Mouse (Mus musculus): ENCODE measurements around the gene Sfmbt2.

Sfmbt2 gene

DNA sequence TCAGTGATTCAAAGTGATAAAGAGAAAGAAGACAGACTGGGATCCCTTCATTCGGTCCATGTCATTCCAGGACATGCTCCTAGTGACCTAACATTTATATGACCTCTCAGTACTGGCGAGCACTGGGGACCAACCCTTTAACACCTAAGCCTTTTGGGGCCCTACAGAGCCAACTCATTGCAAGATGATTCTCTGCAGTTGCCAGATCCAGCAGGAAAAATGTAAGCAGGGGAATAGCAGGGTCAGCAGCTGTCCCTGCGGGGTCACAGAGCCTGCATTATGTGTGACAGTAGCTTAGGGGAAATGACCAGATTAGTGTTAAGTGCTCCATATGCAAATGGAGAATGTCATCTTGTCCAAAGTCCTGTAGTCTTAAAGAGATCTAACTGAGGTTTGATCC, 195.2 kb downstream of the Sfmbt2 start:
- no peak for DNase-seq (ENCODE audit: low read depth)

DNA sequence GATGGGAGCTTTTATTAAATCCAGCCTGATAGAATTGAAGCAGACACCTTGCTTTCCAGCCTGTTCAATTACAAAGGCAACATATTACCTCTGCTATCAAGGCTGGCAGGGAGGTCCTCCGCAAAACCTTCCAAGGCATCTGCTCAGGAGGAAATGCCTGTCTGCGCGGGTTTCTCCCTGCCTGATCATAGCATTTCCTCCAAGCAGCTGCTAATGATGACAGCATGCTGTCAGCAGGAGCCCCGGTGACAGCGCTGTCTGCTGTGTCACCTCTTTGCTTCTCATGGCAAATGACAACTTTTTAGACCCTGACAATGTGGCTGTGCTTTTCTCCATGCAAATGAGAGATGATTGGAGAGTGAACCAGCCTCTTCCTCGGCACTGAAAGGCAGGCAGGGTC, 199.1 kb downstream of the Sfmbt2 start:
- no peak for DNase-seq (ENCODE audit: low read depth)

- no peak for DNase-seq (ENCODE audit: low read depth)
Observed at GRCm38 (mm10) chr2:10572311-10572710, 202.0 kb downstream of the Sfmbt2 start.

GRCm38 (mm10) chr2:10575962-10576740, 205.8 kb downstream of the Sfmbt2 start:
- peak; percentile 28 for DNase-seq (ENCODE audit: low read depth)

GRCm38 (mm10) chr2:10582673-10583072, 212.4 kb downstream of the Sfmbt2 start:
- DNase-seq (ENCODE audit: low read depth): no peak

- DNase-seq (ENCODE audit: low read depth): no peak
Observed at GRCm38 (mm10) chr2:10583103-10583502, 212.8 kb downstream of the Sfmbt2 start.

DNA sequence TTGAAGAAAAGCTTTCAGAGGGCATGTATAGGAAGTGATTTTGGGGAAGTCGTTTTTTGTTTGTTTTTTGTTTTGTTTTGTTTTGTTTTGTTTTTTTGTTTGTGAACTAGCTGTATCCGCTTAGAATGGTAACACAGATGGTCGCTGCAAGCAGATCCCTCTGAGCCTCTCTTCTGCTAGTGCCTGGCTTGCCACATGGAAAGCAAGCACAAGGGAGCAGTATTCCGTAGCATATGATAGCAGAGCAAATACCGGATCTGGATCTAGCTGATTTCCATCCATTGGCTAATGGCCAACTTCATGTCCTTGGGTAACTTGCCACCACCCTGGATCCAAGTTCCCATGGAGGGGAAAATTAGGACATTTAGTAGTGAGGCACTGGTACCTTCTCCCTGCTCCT, 221.0 kb downstream of the Sfmbt2 start:
- no peak for DNase-seq (ENCODE audit: low read depth)

DNA sequence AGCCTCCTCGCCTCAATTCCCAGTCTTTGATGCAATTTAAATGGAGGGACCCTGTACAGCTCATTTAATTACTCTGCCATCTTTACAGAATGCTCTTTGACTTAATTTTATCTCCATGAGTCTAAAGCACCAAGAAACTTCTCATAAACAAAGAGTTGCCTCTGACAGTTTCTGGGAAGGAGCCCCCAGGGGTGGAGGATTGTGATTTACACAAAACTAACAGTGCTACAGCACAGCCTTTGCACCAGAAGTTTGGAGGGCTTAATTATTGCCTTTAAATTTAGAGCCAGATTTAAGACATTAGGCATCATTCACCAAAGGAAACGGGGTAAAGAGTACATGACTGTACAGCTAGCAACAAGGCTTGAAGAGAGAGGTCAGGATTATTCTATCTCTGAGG, 245.2 kb downstream of the Sfmbt2 start:
- DNase-seq (ENCODE audit: low read depth): no peak

All from c-Kit-positive CD71-positive TER-119-negative erythroid progenitor cells, embryonic 14.5 days (primary cell).